Mouse (Mus musculus): ENCODE results near the gene Rprml.

- no peak for TF ChIP-seq POLR2A (IDR thresholded peaks at IDR 0.05; ENCODE audit: borderline replicate concordance, extremely low read depth, insufficient read depth, insufficient read length, poor library complexity, severe bottlenecking)
- TF ChIP-seq CTCF (IDR thresholded peaks at IDR 0.05; ENCODE audit: borderline replicate concordance, extremely low read depth, insufficient read depth, insufficient read length): no peak
Measured at GRCm38 (mm10) chr11:103643211-103643610, 6.2 kb upstream of the Rprml start.
